Mouse (Mus musculus) c-Kit-negative CD71-positive TER-119-positive erythroid progenitor cells, embryonic 14.5 days (primary cell): ENCODE results near the gene Klkb1.

Experiments used
- DNase-seq: peaks from one replicate; pipeline ENCODE4 v3.0.0-alpha.2; 2013; ENCODE audit warnings: low read depth, low spot score

Klkb1 gene

DNA sequence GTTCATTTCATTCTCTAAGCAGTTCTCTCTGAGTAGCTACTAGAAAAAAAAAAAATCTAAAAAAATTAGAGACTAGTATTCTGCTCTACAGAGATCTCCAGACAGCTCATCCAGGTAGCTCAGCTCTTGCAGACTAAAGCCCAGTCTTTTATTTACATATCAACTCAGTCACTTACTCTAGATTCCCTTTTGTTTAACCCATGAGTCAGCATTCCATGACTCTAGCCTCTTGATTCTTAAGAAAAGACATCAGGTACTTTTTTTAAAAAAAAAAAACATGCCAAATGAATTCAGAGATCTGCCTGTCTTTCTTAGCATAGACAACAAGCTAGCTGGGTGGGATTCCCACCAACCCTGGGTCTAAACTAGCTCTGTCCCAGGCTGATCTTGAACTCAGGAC, 26.2 kb downstream of the Klkb1 start:
- no peak for DNase-seq

DNA sequence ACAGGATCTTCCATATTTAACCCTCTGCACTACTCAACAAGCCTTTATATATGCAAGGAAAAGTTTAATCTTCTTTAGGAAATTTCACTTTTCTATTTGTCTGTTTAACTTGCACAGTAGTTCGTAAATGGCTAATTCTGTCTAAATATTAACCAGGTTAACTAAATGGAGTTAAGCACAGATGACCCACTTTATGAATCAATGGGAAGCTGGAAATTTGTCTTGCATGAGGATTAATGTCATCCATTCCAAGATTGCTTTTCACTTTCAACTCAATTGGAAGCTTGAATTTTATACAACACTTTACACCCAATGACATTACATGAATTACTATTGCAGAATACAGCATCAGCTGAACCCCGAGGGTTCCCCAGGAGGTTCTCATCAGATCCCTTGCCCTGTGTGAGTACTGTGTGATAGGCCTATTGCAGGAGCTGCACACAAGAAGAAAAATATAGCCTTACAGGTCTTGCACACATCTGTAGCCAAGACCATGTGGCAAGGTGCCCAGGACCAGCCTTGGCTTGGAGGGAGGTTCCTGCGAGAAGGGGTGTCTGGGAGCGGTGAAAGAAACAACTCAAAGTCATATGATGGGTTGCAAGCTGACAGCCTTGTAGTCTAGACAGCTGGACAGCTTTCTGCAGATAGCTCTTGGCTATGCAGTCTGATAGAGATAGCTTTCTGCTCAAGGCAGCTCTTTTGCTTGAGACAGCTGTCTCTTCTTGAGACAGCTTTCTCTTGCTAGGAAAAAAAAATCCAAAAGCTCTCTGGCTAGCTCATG, 26.9 kb downstream of the Klkb1 start:
- DNase-seq, result no peak

- no peak for DNase-seq
Measured at GRCm38 (mm10) chr8:45266993-45267392, 27.7 kb downstream of the Klkb1 start.

DNA sequence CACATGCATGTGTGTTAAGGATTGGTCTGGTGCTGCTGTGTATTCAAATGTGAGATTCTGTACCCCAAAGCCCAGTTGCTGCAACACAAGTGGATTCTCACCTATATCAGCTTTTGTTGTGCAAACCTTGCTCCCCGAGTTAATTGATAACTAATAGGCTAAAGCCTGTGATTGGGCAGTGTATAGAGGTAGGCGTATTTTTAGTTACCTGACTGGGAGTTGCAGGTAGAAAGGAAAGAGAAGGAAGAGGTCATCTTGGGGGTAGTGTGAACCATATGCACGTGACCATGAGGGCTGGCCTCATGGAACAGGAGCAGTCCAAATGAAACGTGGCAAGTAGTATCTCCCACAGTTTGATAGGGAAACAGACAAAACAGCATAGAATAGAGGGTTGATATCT, 29.7 kb downstream of the Klkb1 start:
- no peak for DNase-seq

DNA sequence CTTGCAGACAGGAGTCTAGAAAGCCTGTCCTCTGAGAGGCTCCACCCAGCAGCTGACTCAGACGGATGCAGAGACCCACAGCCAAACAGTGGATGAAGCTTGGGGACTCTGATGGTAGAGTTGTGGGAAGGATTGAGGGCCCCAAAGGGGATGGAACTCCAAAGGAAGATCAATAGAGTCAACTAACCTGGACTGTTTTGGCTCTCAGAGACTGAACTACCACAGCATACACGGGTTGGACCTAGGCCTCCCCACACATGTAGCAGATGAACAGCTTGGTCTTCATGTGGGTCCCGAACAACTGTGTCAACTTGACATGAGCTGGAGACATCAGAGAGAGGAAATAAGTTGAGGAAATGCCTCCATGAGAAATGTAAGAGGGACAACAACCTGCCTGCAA, 31.8 kb downstream of the Klkb1 start:
- DNase-seq, result no peak

DNA sequence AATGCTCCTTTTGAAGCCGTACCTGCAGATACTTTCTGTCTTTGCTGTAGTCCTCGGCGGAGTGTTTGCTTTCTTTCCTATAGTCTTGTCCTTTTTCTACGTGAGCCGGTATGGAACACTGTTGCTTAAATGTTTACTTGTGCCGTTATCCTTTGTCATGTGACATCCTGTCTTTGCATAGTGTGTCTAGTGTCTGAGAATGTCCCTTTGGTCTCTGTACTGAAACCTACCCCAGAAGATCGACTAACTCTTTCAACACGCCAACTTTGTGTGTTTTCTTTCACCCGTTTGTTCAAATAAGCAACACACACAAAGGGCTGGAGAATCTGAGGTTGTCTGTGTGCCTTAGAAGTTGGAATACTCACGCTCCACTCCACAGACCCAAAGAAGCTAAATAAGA, 32.7 kb downstream of the Klkb1 start, which contains the start of gene F11:
F11 (minus strand) TSS at position 112 of the 400 bp plus-strand sequence.
- no peak for DNase-seq

GRCm38 (mm10) chr8:45258421-45258820, 36.2 kb downstream of the Klkb1 start:
- no peak for DNase-seq

GRCm38 (mm10) chr8:45255040-45255439, 39.6 kb downstream of the Klkb1 start:
- DNase-seq, result no peak

DNA sequence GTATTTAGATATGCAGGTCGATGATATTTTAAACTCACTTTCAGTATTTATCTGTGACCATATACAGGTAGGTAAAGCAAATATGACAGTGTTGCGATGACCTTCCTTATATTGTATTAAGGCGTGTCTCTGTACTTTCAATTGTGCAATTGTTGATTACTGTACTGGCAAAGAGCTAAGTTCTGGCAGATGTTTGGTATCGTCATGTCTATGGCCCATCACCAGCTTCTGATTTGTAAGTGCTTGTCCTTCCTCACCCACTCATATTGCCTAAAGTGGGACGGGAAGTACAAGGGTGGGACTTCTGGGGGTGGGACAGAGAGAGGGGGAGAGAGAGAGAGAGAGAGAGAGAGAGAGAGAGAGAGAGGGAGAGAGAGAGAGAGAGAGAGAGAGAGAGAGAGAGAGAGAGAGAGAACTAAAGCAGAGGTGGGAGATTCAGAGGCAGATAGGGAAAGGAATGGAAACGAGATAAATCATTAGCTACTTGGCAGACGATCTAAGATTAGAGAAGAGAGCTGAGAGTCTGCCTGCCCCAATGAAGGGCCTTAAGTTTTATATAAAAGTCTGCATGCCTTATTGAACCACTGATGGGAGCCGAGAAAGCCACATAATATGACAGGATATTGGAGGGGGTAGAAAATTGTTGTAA, 40.3 kb downstream of the Klkb1 start:
- DNase-seq, result no peak

GRCm38 (mm10) chr8:45253586-45253985, 41.1 kb downstream of the Klkb1 start:
- DNase-seq, result no peak

DNA sequence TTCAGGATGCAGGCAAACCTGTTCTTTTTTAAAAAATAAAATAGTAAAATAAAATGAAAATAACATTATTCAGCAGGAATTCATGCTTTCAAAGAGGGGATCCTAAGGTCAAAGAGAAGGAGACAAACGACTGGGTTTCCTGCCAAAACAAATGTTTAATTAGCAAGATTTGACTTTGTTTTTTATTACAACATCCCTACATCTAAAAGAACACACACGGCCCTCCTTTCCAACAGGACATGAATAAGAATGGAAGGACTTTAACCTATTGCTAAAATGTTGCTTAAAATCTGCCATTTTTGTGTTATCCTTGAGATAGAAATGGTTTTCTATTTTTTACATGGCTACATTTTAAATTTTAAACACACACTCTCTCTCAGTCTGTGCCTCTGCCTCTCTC, 41.5 kb downstream of the Klkb1 start:
- no peak for DNase-seq

GRCm38 (mm10) chr8:45246307-45246706, 48.4 kb downstream of the Klkb1 start:
- no peak for DNase-seq

DNA sequence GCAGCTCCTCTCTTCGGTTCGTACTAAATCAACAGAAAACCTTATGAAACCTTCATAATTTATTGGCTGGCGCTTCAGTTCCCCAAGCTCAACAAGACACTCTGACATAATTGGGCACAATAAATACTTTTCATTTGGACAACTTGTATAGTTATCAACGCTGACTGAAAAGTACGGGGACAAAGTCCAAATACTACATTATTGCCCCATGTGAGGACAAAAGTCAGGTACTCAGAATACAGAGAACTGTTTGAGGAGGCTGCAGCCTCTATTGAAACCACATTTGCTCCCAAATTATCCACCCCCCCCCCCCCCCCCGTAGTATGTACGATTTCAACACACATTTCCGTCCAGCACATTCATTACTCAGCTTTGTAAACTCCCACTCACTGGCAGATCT, 55.3 kb downstream of the Klkb1 start:
- no peak for DNase-seq

GRCm38 (mm10) chr8:45238282-45238681, 56.4 kb downstream of the Klkb1 start:
- no peak for DNase-seq

DNA sequence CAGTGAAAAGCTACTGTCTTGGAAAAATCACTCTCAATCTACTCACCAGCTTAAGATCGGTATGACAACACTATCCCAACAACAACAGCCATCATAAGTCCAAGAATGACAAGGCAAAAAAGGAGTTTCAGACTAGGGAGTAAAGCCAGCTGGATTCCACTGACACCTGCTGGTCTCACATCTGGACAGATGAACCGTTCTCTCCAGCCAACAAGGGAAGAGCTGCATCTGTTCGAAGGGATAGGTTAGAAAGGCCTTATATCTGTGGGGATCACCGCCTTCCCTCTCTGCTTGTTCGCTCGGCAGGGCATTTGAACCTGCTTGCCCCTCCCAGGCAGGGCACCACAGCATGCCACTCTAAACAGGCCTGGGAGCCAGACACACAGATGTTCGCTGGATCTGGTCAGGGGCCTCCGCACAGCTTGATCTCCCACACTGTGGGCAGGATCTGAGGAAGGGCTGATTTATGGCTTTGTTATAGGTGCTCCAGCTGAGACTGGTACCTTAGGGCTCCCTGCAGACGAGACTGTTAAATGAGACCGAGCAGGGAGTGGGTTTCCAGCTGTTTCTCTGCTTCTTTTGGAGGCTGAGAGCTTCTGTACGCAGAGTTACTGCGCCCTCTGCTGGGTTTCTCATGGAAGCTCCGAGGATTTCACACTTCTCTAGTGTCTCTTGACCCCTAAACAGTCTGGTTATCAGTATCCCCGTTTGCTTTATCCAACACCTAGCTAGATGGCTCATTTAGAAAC, 58.3 kb downstream of the Klkb1 start:
- DNase-seq, result no peak

GRCm38 (mm10) chr8:45235228-45235627, 59.4 kb downstream of the Klkb1 start:
- DNase-seq, result no peak

DNA sequence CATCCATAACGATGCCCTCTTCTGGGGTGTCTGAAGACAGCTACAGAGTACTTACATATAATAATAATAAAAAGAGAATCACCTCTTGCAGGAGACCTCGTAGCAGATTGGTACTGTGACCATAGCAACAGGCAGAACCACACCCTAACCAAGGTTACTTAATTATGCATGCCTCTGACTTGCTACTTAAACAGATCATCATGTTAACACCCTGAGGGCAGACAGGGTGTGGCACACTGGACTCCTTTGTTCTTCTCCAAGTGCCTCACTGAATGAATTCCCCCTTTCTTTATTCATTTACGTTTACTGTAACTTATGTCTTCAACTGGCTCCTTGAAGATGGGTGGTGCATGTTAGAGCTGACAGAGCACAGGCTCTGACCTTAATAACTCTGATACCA, 61.4 kb downstream of the Klkb1 start:
- no peak for DNase-seq
